Mouse (Mus musculus) cerebellum, adult 2 months (tissue): Measurements from ENCODE around the gene Pfkfb3.

ENCODE experiments used
- CTCF ChIP-seq: fragments of 200-500 bp; IDR thresholded peaks from 2 replicates; pipeline ENCODE4 v1.5.1; 2011; ENCODE audit warnings: low read depth, mild to moderate bottlenecking, control low read depth, low read length, moderate library complexity, borderline replicate concordance; ENCODE audit not compliant: insufficient read depth
- POLR2A ChIP-seq: fragments of 200-500 bp; IDR thresholded peaks from 2 replicates; pipeline ENCODE4 v1.6.1; 2011; ENCODE audit warnings: low read length, control low read depth, borderline replicate concordance; ENCODE audit not compliant: insufficient read depth

DNA sequence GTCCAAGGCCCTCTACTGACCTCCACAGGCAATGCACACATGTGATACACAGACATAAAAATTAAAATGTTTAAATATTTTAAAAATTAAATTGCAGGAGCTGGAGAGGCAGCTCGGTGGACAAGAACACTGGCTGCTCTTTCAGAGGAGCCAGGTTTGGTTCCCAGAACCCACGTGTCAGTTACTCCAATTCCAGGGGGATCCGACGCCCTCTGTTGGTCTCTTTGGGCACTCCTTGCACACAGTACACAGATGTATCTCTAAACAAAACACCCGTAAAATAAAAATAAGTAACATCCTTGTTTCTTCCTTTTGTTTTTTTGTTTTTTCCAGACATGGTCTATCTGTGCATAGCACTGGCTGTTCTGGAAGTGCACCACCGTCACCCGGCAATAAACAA, 10.7 kb downstream of the Pfkfb3 start:
- TF ChIP-seq CTCF (no peak), POLR2A (no peak)
